Mouse (Mus musculus): ENCODE results near the gene Rpl24. TPM values are rescaled to one million over a fixed set of nuclear protein-coding genes. Genes with fewer than 3 reads are reported as not detected.

Gene Rpl24
- polyA plus RNA-seq, 1 experiment = 15.4 TPM

DNA sequence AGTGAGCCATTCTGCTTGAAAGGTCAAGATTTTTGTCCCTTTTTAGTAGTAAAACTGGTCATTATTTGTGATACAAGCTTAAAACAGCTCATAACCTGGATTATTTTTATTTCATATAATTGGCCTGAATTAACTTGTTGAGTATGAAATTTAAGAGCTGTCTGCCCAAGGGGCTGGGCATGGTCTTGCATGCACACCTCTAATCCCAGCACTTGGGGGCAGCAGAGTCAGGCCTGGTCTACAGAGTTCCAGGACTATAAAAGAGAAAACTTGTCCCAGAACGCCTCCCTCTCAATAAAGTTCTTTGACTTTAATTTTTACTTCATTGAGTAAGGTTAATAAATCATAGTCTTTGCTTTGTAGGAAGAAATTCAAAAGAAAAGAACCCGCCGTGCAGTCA lies 3.1 kb downstream of the Rpl24 start:
- Histone ChIP-seq H3K27me3 (ENCODE audit: control insufficient read depth) (no peaks in the 10 kb centered on the region), H3K36me3 (ENCODE audit: control insufficient read depth) (peaks cover 57% of the 10 kb centered on the region), H3K9me3 (ENCODE audit: control insufficient read depth, low read length) (no peaks in the 10 kb centered on the region), H3K4me3 (replicated peaks) (no peak overlapping the region), H3K4me1 (ENCODE audit: control insufficient read depth) (peaks cover 45% of the 10 kb centered on the region)
- TF ChIP-seq TAL1 (IDR thresholded peaks at IDR 0.05; ENCODE audit: low read length) (no peak), GATA1 (IDR thresholded peaks at IDR 0.05; ENCODE audit: low read length) (no peak)

DNA sequence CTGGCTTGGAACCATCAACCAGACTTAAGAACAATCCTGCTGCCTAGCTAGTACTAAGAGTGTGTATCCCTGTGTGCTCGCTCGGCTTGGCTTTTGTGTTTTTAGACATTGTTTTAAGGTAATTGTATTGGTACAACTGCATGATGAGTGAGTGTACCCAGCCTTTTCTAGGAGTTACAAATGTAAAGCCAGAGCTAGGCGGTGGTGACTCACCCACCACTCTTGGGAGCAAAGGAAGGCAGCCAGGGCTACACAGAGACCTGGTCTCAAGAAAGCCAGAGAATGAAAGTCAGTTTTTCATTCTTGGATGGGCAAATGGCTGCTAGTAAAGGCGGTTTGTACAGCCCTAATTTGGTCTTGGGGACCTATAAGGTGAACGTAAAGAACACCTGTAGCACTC lies 4.3 kb downstream of the Rpl24 start:
- H3K27me3 ChIP-seq (ENCODE audit: control insufficient read depth) = no peaks in the 10 kb centered on the region
- H3K4me1 ChIP-seq (ENCODE audit: control insufficient read depth) = peaks cover 53% of the 10 kb centered on the region
- peaks cover 57% of the 10 kb centered on the region for H3K36me3 ChIP-seq (ENCODE audit: control insufficient read depth)
- H3K4me3 ChIP-seq (replicated peaks) = no peak overlapping the region
- TF ChIP-seq TAL1 (IDR thresholded peaks at IDR 0.05; ENCODE audit: low read length) (no peak), GATA1 (IDR thresholded peaks at IDR 0.05; ENCODE audit: low read length) (no peak)
- no peaks in the 10 kb centered on the region for H3K9me3 ChIP-seq (ENCODE audit: control insufficient read depth, low read length)

DNA sequence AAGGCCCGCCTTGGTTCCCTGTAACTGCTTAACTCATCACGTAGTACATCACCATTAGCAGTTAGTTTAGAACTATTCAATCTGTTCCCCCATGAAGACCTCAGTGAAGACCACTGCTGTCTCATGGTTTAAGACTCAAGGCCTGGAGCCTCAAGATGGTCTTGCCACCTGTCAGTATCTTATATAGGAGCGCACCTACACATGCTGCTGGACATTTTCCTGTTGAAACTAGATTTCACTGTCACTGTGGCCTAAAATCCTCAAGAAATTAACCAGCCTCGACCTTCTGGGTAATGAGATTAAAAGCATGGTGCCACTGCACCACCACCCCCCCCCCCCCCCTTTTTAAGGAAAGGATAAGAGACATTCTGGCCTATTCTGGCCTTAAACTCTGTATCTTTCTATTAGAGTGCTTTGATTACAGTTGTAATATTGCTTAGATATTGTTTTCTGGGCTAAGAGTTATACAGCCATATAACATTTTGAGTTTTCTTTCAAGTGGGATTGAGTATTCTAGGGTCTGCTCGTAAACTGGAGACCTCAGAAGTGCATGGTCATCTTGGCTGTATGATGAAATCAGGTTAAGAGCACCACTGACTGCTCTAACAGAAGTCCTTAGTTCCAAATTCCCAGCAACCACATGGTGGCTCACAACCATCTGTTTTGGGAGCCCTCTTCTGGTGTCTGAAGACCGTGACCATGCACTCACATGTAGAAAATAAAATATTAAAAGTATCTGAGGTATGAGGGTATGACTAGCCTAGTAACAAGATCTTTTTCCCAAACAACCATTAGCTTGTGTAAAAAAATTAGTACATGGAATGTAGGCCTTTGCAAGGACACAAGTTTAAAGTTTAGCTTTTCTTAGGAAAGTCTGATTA lies 5.9 kb downstream of the Rpl24 start:
- Histone ChIP-seq H3K27me3 (ENCODE audit: control insufficient read depth) (no peaks in the 10 kb centered on the region), H3K36me3 (ENCODE audit: control insufficient read depth) (peaks cover 66% of the 10 kb centered on the region), H3K4me3 (replicated peaks) (no peak overlapping the region), H3K9me3 (ENCODE audit: control insufficient read depth, low read length) (no peaks in the 10 kb centered on the region), H3K4me1 (ENCODE audit: control insufficient read depth) (peaks cover 60% of the 10 kb centered on the region)
- no peak for TF ChIP-seq GATA1 (IDR thresholded peaks at IDR 0.05; ENCODE audit: low read length)
- no peak for TF ChIP-seq TAL1 (IDR thresholded peaks at IDR 0.05; ENCODE audit: low read length)

DNA sequence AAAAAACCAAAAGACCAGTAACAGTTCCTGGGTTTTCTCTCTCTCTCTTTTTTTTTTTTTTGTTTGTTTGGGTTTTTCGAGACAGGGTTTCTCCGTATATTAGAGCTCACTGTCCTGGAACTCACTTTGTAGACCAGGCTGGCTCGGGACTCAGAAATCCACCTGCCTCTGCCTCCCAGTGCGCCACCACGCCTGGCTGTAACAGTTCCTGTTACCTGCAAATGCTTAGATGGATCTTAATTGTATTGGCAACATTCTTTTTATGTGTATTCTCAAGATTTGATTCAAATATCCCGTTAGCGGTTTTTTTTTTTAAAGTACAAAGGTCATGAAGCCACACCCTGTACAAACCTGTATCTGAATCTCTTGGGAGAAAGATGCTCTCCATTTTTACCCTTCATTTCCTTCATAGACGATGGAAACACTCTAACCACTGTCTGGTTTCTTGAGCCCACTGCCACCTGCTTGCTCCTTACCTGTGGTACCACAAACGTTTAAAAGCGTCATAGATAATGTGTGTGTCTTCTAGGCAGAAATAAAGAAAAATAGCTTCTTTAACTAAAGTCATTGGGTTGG lies 6.6 kb downstream of the Rpl24 start:
- H3K27me3 ChIP-seq (ENCODE audit: control insufficient read depth) = no peaks in the 10 kb centered on the region
- H3K4me3 ChIP-seq (replicated peaks) = peak overlapping the region; percentile 90
- TF ChIP-seq TAL1 (IDR thresholded peaks at IDR 0.05; ENCODE audit: low read length) = no peak
- TF ChIP-seq GATA1 (IDR thresholded peaks at IDR 0.05; ENCODE audit: low read length) = no peak
- H3K36me3 ChIP-seq (ENCODE audit: control insufficient read depth) = peaks cover 61% of the 10 kb centered on the region
- no peaks in the 10 kb centered on the region for H3K9me3 ChIP-seq (ENCODE audit: control insufficient read depth, low read length)
- H3K4me1 ChIP-seq (ENCODE audit: control insufficient read depth) = peaks cover 54% of the 10 kb centered on the region

DNA sequence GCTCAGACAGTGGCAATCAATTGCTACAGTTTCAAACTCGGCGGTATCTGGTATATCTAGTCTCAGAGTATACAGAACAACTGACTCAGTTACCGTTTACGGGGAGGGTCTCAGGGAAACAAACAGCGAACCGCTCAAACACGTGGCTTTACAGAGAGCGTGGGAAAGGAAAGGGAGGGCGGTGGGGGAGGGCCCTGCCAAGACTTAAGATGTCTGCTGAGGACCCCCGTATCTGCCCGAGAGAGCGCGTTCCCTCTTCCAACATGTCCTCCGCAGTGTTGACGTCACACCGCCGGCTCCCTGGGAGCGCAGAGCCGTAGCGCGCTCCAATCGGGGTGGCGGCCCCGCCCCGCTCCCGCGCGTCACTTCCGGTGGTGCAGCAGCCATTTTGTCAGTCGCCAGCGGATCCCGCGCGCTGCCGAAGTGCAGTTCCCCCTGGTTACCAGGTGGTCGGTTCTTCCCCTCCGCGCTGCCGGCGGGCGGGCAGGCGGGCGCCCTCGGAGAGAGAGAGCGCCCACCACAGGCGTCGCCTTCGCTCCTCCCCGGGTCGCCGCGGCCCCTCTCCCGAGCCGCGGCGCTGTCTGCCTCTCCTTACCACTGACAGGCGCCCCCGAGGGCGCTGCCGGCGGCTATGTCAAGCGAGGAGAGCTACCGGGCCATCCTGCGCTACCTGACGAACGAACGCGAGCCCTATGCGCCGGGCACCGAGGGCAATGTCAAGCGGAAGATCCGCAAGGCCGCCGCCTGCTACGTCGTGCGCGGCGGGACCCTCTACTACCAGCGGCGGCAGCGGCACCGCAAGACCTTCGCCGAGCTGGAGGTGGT lies 7.6 kb downstream of the Rpl24 start, which contains the start of gene Zbtb11:
Zbtb11 (plus strand) TSS at position 453 of the 825 bp plus-strand sequence.
- H3K4me3 ChIP-seq (replicated peaks) = peak within 1 kb of the TSS; percentile 90
- H3K9me3 ChIP-seq (ENCODE audit: control insufficient read depth, low read length) = no peaks in the 10 kb centered on the region
- H3K27me3 ChIP-seq (ENCODE audit: control insufficient read depth) = no peaks in the 10 kb centered on the region
- TF ChIP-seq TAL1 (IDR thresholded peaks at IDR 0.05; ENCODE audit: low read length) (no peak), GATA1 (IDR thresholded peaks at IDR 0.05; ENCODE audit: low read length) (no peak)
- peaks cover 49% of the 10 kb centered on the region for H3K4me1 ChIP-seq (ENCODE audit: control insufficient read depth)
- peaks cover 61% of the 10 kb centered on the region for H3K36me3 ChIP-seq (ENCODE audit: control insufficient read depth)

DNA sequence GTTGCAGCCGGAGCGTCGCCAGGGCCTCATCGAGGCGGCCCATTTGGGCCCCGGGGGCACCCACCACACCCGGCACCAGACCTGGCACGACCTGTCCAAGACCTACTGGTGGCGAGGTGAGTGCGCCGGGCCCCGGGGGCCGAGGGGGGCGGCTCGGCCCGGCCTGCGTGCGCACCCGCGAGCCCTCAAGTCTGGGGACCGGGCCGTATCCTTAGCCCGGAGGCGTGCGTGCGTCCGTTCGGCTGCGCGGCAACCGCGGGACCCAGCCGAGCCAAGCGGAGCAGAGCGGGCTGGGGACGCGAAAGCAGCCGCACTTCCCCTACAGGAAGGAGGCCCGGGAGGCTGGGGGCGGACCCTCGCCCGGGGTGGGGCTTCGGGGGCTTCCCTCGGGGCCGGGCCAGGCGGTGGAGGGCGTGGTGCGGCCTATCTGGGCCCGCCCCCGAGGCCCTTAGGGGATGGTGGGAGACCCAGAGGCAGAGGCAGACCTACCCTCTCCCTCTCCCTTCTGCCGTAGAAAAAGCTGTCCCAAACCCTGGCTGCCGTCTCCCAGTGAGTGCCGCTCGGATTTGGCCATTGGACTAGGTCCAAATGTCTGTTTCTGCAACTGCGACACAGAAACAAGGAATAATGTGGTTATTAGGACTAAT lies 8.3 kb downstream of the Rpl24 start:
- H3K9me3 ChIP-seq (ENCODE audit: control insufficient read depth, low read length) = no peaks in the 10 kb centered on the region
- H3K4me1 ChIP-seq (ENCODE audit: control insufficient read depth) = peaks cover 46% of the 10 kb centered on the region
- H3K27me3 ChIP-seq (ENCODE audit: control insufficient read depth) = no peaks in the 10 kb centered on the region
- H3K36me3 ChIP-seq (ENCODE audit: control insufficient read depth) = peaks cover 56% of the 10 kb centered on the region
- TF ChIP-seq TAL1 (IDR thresholded peaks at IDR 0.05; ENCODE audit: low read length) (no peak), GATA1 (IDR thresholded peaks at IDR 0.05; ENCODE audit: low read length) (no peak)
- peak overlapping the region; percentile 90 for H3K4me3 ChIP-seq (replicated peaks)

DNA sequence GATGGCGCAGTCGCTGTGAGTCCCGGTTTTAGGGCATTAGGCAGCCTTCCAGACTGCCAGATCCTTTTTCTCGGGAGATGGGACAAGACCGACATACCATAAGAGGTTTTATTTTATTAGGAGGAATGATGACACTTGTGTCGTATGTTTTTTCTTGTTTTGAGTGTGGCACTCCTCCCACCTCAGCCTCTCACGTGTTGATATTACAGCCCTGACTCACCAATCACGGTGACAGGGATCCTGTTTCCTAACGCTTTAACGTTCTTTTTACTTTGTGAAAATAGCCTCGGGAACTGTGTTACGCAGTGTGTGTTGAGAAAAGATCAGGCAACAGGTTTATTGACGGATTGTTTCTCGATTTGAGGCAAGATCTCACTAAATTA lies 8.8 kb downstream of the Rpl24 start:
- peaks cover 55% of the 10 kb centered on the region for H3K36me3 ChIP-seq (ENCODE audit: control insufficient read depth)
- no peak for TF ChIP-seq GATA1 (IDR thresholded peaks at IDR 0.05; ENCODE audit: low read length)
- TF ChIP-seq TAL1 (IDR thresholded peaks at IDR 0.05; ENCODE audit: low read length) = no peak
- H3K4me3 ChIP-seq (replicated peaks) = peak overlapping the region; percentile 90
- no peaks in the 10 kb centered on the region for H3K27me3 ChIP-seq (ENCODE audit: control insufficient read depth)
- H3K9me3 ChIP-seq (ENCODE audit: control insufficient read depth, low read length) = no peaks in the 10 kb centered on the region
- peaks cover 42% of the 10 kb centered on the region for H3K4me1 ChIP-seq (ENCODE audit: control insufficient read depth)

DNA sequence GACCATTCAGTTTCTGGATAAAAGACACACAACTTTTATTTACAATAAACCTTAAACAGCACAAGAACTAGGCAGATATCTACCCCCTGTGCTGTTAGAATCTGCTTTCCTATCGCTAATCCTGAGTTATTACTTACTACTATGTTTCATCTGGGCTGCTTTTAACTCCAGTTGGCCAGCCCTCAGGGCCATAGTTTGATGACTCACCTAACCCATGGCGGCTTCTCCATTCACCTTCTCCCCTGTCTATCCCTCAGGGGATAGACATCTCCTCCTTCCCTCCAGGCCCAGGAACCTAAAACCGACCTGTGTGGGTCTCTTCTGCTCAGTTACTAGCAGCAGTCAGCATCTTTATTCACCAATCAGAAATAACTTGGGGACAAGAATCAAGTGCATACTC lies 19.9 kb downstream of the Rpl24 start:
- Histone ChIP-seq H3K36me3 (ENCODE audit: control insufficient read depth) (peaks cover 90% of the 10 kb centered on the region), H3K4me3 (replicated peaks) (no peak overlapping the region), H3K9me3 (ENCODE audit: control insufficient read depth, low read length) (no peaks in the 10 kb centered on the region), H3K27me3 (ENCODE audit: control insufficient read depth) (no peaks in the 10 kb centered on the region), H3K4me1 (ENCODE audit: control insufficient read depth) (no peaks in the 10 kb centered on the region)
- TF ChIP-seq TAL1 (IDR thresholded peaks at IDR 0.05; ENCODE audit: low read length) (no peak), GATA1 (IDR thresholded peaks at IDR 0.05; ENCODE audit: low read length) (no peak)

Data from erythroblast, embryonic 14.5 days (primary cell).